Mouse (Mus musculus) heart, embryonic 15.5 days (tissue): ENCODE data around the gene Zfp967. TPM values are rescaled to one million over a fixed set of nuclear protein-coding genes. Genes with fewer than 3 reads are reported as not detected.
"Not testable (repeated sequence)": the region's sequence is repeated elsewhere in the genome, so short reads cannot be mapped to it uniquely, and the experiment has no call there.

Experiments
- ATAC-seq: fragments of 200-750 bp; cut with Nextera tagmentation; replicated peaks from 2 replicates; pipeline ENCODE4 v1.8.0; 2017; ENCODE audit warnings: low read depth, moderate TSS enrichment; ENCODE audit not compliant: insufficient number of reproducible peaks, insufficient read depth, low FRiP score
- H3K27ac ChIP-seq: fragments of 300-500 bp; sonication (generic); 2 replicates; pipeline ENCODE4 v1.5.1; 2015; ENCODE audit warnings: mild to moderate bottlenecking, inconsistent platforms
- H3K27me3 ChIP-seq: fragments of 300-500 bp; sonication (generic); 2 replicates; pipeline ENCODE4 v1.6.1; 2015; ENCODE audit warnings: inconsistent platforms
- H3K36me3 ChIP-seq: fragments of 300-500 bp; sonication (generic); 2 replicates; pipeline ENCODE4 v1.6.1; 2015; ENCODE audit warnings: mild to moderate bottlenecking, inconsistent platforms
- H3K4me1 ChIP-seq: fragments of 300-500 bp; sonication (generic); replicated peaks from 2 replicates; pipeline ENCODE4 v1.6.1; 2015; ENCODE audit warnings: inconsistent platforms
- H3K4me2 ChIP-seq: fragments of 300-500 bp; sonication (generic); 2 replicates; pipeline ENCODE4 v1.6.1; 2015; ENCODE audit warnings: inconsistent platforms, mild to moderate bottlenecking, moderate library complexity
- H3K4me3 ChIP-seq: fragments of 300-500 bp; sonication (generic); 2 replicates; pipeline ENCODE4 v1.5.1; 2015; ENCODE audit warnings: mild to moderate bottlenecking, inconsistent platforms
- H3K9ac ChIP-seq: fragments of 300-500 bp; sonication (generic); 2 replicates; pipeline ENCODE4 v1.6.1; 2015; ENCODE audit warnings: mild to moderate bottlenecking, inconsistent platforms
- H3K9me3 ChIP-seq: fragments of 300-500 bp; sonication (generic); replicated peaks from 2 replicates; pipeline ENCODE4 v1.6.1; 2016; ENCODE audit warnings: inconsistent platforms
- WGBS: fragments of 180-500 bp; shearing (Covaris S2); methylation state at CpG from one replicate; pipeline ENCODE4 v1.1.7; 2015; ENCODE audit warnings: mixed read lengths; 5-methylcytosine and 5-hydroxymethylcytosine counted together
- polyA plus RNA-seq: library from polyadenylated mRNA; unstranded; fragments of >200 nt; fragmentation: Nextera tagmentation; extraction: Ambion mirVana; gene quantifications from 2 replicates; pipeline ENCODE4 v1.2.1, GENCODE M21; 2015

The Zfp967 gene
- not detected in 2 replicates for polyA plus RNA-seq

- H3K4me2 ChIP-seq, H3K9ac ChIP-seq, H3K4me3 ChIP-seq, H3K27me3 ChIP-seq, H3K9me3 ChIP-seq, H3K4me1 ChIP-seq, ATAC-seq, H3K36me3 ChIP-seq, H3K27ac ChIP-seq: not testable (repeated sequence)
- no CpG with 5 or more reads among the region's 9 CpGs for WGBS
Observed at GRCm38 (mm10) chr2:176520756-176521155, at the start of gene Zfp967. Gene Zfp967, plus strand, starts transcription at chr2:176521056.

DNA sequence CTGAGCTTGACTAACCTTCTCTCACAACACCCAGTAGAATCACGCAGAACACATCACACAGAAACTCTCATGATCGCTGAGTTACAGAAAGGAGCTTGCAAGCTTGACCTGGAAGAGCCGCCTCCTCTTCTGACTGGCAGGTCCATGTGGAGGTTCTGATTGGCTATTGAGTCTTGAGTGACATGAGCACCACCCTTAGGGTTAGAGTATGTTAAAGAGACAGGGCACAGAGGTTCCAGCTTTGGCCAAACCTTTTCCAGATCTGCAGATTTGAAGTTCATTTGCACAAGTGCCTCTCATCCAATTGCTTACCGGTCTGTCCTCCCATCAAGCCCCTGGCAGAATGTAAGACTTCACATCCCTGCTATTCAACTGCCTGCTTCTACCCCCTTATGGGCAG lies 34.2 kb upstream of the Zfp967 start, which contains the start of gene Gm14434:
TSS of gene Gm14434 (minus strand) at position 101 of the 400 bp plus-strand sequence.
- H3K27me3 ChIP-seq, H3K36me3 ChIP-seq, ATAC-seq: not testable (repeated sequence)

More for the DNA sequence above, 34.2 kb upstream of the Zfp967 start, which contains the start of gene Gm14434:
- not testable (repeated sequence) for H3K4me1 ChIP-seq, H3K27ac ChIP-seq, H3K4me3 ChIP-seq, H3K9me3 ChIP-seq, H3K4me2 ChIP-seq, H3K9ac ChIP-seq
- no CpG with 5 or more reads among the region's 4 CpGs for WGBS

Other genes with a start within 250 kb of the Zfp967 start
- gene Gm11009, start 201.6 kb upstream of the Zfp967 start, polyA plus RNA-seq, result not detected in 2 replicates
- 9.7 and 10.8 TPM in 2 replicates for gene Gm14435, start 97.5 kb upstream of the Zfp967 start, polyA plus RNA-seq
- gene Gm14434, start 34.3 kb upstream of the Zfp967 start, polyA plus RNA-seq, result 4.0 and 8.2 TPM in 2 replicates
- 8.2 and 14.0 TPM in 2 replicates for gene Gm14308, start 115.3 kb downstream of the Zfp967 start, polyA plus RNA-seq
- gene Zfp973, start 149.5 kb downstream of the Zfp967 start, polyA plus RNA-seq, result 8.2 and 8.9 TPM in 2 replicates
- gene Gm14305, start 187.3 kb downstream of the Zfp967 start, polyA plus RNA-seq, result 20.1 and 21.7 TPM in 2 replicates